Mouse (Mus musculus) stomach, postnatal 0 days (tissue): ENCODE data around the gene Mctp1. TPM values are rescaled to one million over a fixed set of nuclear protein-coding genes. Genes with fewer than 3 reads are reported as not detected.
A peak's percentile ranks its signal among the peaks of the same experiment; 100 is the strongest.
"Not testable (repeated sequence)": the region's sequence is repeated elsewhere in the genome, so short reads cannot be mapped to it uniquely, and the experiment has no call there.

Source experiments
- ATAC-seq: fragments of 200-750 bp; cut with Nextera tagmentation; 2 replicates; pipeline ENCODE4 v1.8.0; 2017; ENCODE audit not compliant: low FRiP score, low TSS enrichment
- DNase-seq: peaks from one replicate; pipeline ENCODE4 v3.0.0-alpha.2; 2016; ENCODE audit warnings: low spot score
- H3K27ac ChIP-seq: fragments of 300-500 bp; sonication (generic); replicated peaks from 2 replicates; pipeline ENCODE4 v1.5.1; 2014; ENCODE audit warnings: mild to moderate bottlenecking, control low read depth
- H3K27me3 ChIP-seq: fragments of 300-500 bp; sonication (generic); 2 replicates; pipeline ENCODE4 v1.6.1; 2014; ENCODE audit warnings: low read length; ENCODE audit not compliant: control insufficient read depth, insufficient read depth
- H3K36me3 ChIP-seq: fragments of 300-500 bp; sonication (generic); 2 replicates; pipeline ENCODE4 v1.6.1; 2014; ENCODE audit warnings: low read length, mixed read lengths; ENCODE audit not compliant: control insufficient read depth, insufficient read depth
- H3K4me1 ChIP-seq: fragments of 300-500 bp; sonication (generic); replicated peaks from 2 replicates; pipeline ENCODE4 v1.6.1; 2014; ENCODE audit warnings: antibody characterized with exemption; ENCODE audit not compliant: control insufficient read depth, insufficient read depth
- H3K4me2 ChIP-seq: fragments of 300-500 bp; sonication (generic); replicated peaks from 2 replicates; pipeline ENCODE4 v1.6.1; 2014; ENCODE audit warnings: low read depth, mild to moderate bottlenecking, control low read depth, moderate library complexity
- H3K4me3 ChIP-seq: fragments of 300-500 bp; sonication (generic); 2 replicates; pipeline ENCODE4 v1.5.1; 2014; ENCODE audit warnings: low read depth, low read length, control low read depth
- H3K9ac ChIP-seq: fragments of 300-500 bp; sonication (generic); 2 replicates; pipeline ENCODE4 v1.6.1; 2014; ENCODE audit warnings: mild to moderate bottlenecking, low read length, control low read depth, mixed read lengths
- H3K9me3 ChIP-seq: fragments of 300-500 bp; sonication (generic); 2 replicates; pipeline ENCODE4 v1.6.1; 2016; ENCODE audit warnings: low read length; ENCODE audit not compliant: control insufficient read depth
- CTCF ChIP-seq: IDR thresholded peaks from 2 replicates; pipeline ENCODE4 v1.5.1; 2016; ENCODE audit warnings: antibody characterized with exemption, low read depth, mild to moderate bottlenecking, moderate library complexity
- EP300 ChIP-seq: optimal IDR thresholded peaks from 2 replicates; pipeline ENCODE3; 2016; ENCODE audit warnings: antibody characterized with exemption
- WGBS: fragments of 180-500 bp; shearing (Covaris S2); extraction: QIAGEN DNeasy Blood & Tissue Kit; methylation state at CpG from one replicate; pipeline ENCODE4 v1.1.7; 2014; 5-methylcytosine and 5-hydroxymethylcytosine counted together
- polyA plus RNA-seq: library from polyadenylated mRNA; unstranded; fragments of >200 nt; fragmentation: Nextera tagmentation; extraction: Ambion mirVana; gene quantifications from 2 replicates; pipeline ENCODE4 v1.2.1, GENCODE M21; 2015

Mctp1 gene
- polyA plus RNA-seq, 1 experiment from 2014 or later: 1.1 TPM

GRCm38 (mm10) chr13:76566024-76566423, 181.7 kb downstream of the Mctp1 start:
- no peak for TF ChIP-seq CTCF
- TF ChIP-seq EP300: no peak
- WGBS: 83% methylated on average over 3 of the region's 3 CpGs
- Histone ChIP-seq H3K4me3 (no peak overlapping the region), H3K4me2 (no peak overlapping the region), H3K9me3 (no peaks in the 10 kb centered on the region), H3K27me3 (no peaks in the 10 kb centered on the region), H3K4me1 (no peaks in the 10 kb centered on the region), H3K9ac (no peak overlapping the region), H3K27ac (no peak overlapping the region), H3K36me3 (no peaks in the 10 kb centered on the region)
- ATAC-seq: no peak
- DNase-seq: no peak

DNA sequence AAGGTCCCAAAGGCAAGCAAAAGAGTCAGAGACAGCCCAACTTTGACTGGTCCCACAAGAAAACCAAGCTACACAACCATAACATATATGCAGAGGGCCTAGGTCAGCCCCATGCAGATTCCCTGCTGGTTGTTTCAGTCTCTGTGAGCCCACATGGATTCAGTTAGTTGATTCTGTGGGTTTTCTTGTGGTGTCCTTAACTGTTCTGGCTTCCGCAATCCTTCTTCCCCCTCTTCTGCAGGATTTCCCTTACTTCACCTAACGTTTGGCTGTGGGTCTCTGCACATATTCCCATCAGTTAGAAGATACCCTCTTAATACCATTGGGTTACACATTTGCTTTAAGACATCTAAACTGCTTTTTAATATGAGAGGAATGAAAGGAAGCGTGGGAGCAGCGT, 183.1 kb downstream of the Mctp1 start:
- no peak overlapping the region for H3K4me3 ChIP-seq
- no peak overlapping the region for H3K4me2 ChIP-seq
- no peaks in the 10 kb centered on the region for H3K9me3 ChIP-seq
- H3K36me3 ChIP-seq: no peaks in the 10 kb centered on the region
- 91% methylated on average over 4 of the region's 4 CpGs for WGBS
- H3K27me3 ChIP-seq: no peaks in the 10 kb centered on the region
- no peaks in the 10 kb centered on the region for H3K4me1 ChIP-seq
- no peak overlapping the region for H3K27ac ChIP-seq
- ATAC-seq (no peak), DNase-seq (no peak)
- H3K9ac ChIP-seq: no peak overlapping the region
- TF ChIP-seq EP300 (no peak), CTCF (no peak)

- DNase-seq: no peak
- no peaks in the 10 kb centered on the region for H3K4me1 ChIP-seq
- TF ChIP-seq CTCF (0 out of 2 replicates have a peak, but pooled peaks have one; percentile 9), EP300 (no peak)
- H3K4me2 ChIP-seq: no peak overlapping the region
- no peak overlapping the region for H3K9ac ChIP-seq
- 63% methylated on average over 2 of the region's 2 CpGs for WGBS
- no peaks in the 10 kb centered on the region for H3K27me3 ChIP-seq
- no peaks in the 10 kb centered on the region for H3K36me3 ChIP-seq
- no peaks in the 10 kb centered on the region for H3K9me3 ChIP-seq
- H3K4me3 ChIP-seq: no peak overlapping the region
- no peak for ATAC-seq
- no peak overlapping the region for H3K27ac ChIP-seq
Observed at GRCm38 (mm10) chr13:76568569-76569211, 184.4 kb downstream of the Mctp1 start.

- DNase-seq: no peak
- TF ChIP-seq EP300 (no peak), CTCF (peak; percentile 27; the same call in 1 of the 2 replicates)
- Histone ChIP-seq H3K36me3 (no peaks in the 10 kb centered on the region), H3K4me1 (no peaks in the 10 kb centered on the region), H3K9me3 (no peaks in the 10 kb centered on the region), H3K4me2 (no peak overlapping the region), H3K9ac (no peak overlapping the region), H3K4me3 (no peak overlapping the region), H3K27me3 (no peaks in the 10 kb centered on the region), H3K27ac (no peak overlapping the region)
- WGBS: 34% methylated on average over 5 of the region's 5 CpGs
- no peak for ATAC-seq
Observed at GRCm38 (mm10) chr13:76579414-76579813, 195.1 kb downstream of the Mctp1 start.

DNA sequence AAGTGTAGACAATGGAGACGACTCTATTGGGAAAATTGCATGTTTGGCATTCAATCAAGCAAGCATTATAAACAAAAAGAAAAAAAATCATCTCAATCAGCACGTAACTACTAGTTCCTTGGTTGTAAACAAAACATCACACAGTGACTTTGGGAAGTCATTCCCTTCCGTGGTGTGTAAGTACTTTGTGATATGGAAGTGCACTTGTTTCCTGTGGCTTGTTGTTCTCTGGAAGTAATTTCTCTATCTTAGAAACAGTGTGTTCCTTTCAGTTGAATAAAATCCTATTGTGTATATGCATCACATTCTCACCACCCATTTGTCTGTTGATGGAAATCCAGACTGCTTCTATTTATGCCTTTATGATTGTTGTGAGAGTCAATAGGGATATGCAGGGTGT, 201.1 kb downstream of the Mctp1 start:
- Histone ChIP-seq H3K9ac (no peak overlapping the region), H3K4me2 (no peak overlapping the region), H3K27ac (no peak overlapping the region), H3K27me3 (no peaks in the 10 kb centered on the region), H3K9me3 (no peaks in the 10 kb centered on the region), H3K36me3 (no peaks in the 10 kb centered on the region), H3K4me1 (no peaks in the 10 kb centered on the region), H3K4me3 (no peak overlapping the region)
- 52% methylated on average over 3 of the region's 3 CpGs for whole genome bisulfite sequencing
- no peak for ATAC-seq
- no peak for DNase-seq
- TF ChIP-seq CTCF: no peak
- no peak for TF ChIP-seq EP300

DNA sequence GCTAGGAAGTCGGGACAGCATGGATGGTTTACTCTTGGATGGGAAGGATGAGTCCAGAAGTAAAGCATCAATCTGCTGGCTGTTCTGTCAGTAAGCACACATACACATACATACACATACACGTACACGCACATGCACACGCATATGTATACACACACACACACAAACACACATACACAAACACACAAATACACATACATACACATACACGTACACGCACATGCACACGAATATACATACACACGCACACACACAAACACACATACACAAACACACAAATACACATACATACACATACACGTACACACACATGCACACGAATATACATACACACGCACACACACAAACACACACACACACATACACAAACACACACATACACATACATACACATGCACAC, 206.4 kb downstream of the Mctp1 start:
- H3K4me2 ChIP-seq, H3K27ac ChIP-seq, H3K9ac ChIP-seq, H3K9me3 ChIP-seq, DNase-seq, H3K4me3 ChIP-seq, H3K36me3 ChIP-seq, H3K4me1 ChIP-seq, H3K27me3 ChIP-seq: not testable (repeated sequence)
- 80% methylated on average over 11 of the region's 11 CpGs for WGBS
- 0 out of 2 replicates have a peak, but pooled peaks have one; percentile 47 for ATAC-seq
